Mouse (Mus musculus) embryo, embryonic 11.5 days (tissue): ENCODE data around the gene Ptch1.

Source experiments
- DNase-seq: peaks from one replicate; pipeline ENCODE4 v3.0.0-alpha.2; 2012; ENCODE audit warnings: low read depth, low spot score

Ptch1 gene

GRCm38 (mm10) chr13:63499489-63499888 is 73.9 kb downstream of the Ptch1 start:
- no peak for DNase-seq

DNA sequence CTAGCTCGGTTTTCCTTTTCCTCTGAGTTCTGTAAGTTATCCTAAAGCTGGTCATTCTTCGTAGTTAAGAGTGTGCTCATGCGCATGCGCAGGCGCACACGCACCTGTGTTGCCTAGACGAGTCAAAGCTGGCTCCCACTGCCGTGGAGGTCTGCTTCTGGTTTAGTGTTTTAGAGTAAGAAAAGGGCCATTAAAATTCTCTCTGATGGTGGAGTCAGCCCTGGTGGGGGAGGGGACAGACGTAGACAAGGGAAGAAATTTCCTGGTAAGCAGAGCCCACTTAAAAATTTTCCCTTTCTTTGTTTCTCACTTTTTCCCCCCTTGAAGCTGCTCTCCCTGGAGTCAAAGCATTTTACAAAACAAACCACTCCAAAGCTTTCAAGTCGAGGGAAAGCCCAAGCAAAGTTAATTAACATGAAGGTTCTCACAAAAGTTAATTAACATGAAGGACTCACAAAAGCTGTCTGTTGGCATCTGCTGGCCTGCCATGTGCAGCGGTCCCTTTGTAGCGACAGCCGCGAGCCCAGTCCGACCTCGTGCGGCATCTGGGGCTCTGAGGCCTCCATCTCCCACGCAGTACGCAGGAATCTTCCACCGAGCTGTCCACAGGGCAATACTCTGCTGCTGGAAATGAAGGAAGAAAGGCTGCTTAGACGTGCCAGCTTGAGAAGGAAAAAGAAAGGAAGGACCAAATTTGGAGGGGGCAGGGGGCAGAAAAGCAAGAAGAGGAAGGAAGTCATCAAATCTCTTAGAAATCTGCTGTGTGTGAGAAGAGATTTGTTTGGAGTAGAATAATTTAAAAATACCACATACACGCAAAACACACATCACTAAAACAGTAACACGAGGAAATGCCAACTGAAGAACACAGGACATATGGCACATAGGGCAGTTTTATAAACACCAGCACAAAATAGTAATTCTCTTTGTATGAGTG is 76.5 kb downstream of the Ptch1 start, which contains the start of gene Fancc:
Gene Fancc (minus strand): TSS at position 633 of the 937 bp plus-strand sequence.
- DNase-seq = no peak

GRCm38 (mm10) chr13:63487707-63488042 is 85.7 kb downstream of the Ptch1 start:
- DNase-seq = no peak

DNA sequence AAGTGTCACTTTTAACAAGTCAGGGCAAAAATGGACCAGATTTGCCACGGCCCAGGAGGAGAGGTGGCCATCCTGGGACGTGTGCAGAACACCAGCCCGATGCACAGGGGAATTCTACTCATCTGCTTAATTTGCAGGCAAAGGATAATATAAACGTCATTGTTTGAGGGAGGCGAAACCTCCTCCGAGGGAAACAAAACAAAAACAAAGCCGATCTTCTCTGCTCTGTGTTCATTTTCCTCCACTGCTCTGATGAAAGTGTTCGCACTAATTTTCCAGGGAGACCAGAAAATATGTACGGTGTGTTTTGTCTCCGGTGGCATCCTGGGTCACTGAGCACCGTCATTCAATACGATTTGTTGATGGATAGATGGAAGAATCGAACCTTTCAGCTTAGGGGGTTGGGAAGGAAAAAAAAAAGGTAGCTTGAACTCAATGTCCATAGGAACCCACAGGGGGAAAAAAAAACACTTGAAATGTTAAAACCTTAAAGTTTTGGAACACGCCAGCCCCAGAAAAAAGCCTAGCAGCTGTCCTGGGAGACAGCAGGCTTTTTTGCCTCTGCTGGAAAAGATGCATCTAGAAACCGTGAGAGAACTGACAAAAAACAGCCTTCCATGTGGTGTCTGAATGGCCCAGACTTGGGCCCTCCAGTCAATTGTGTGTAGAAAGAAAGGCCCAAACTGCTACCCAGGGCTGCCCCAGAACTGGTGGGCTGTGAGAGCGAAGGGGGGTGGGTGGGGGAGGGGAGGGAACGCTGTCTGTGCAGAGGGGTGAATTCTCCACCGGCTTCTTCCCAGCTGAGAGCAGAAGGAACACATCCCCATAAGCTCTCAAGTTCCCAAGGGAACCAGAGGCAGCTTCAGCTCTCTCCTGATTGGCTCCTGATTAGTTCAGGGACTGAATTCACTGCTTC is 86.3 kb downstream of the Ptch1 start:
- DNase-seq = no peak

DNA sequence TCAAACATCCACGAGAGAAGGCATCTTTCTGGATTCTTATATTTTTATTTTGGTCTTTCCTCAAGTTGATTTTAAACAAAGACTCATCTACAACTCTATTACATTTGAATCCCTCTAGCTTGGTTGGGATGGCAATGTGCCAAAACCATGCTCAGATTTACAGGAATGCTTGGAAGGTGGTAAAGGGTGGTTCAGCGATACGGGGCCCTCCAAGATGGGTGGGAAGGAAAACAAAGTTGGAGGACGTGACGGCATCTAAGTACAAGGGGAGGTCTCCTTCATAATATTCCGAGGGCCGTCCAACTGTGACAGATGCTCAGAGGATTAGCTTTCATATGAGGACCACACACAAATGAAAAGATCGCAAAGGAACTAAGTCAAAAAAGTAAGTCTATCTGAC is 98.0 kb downstream of the Ptch1 start:
- no peak for DNase-seq
